Mouse (Mus musculus) embryonic fibroblast, embryonic 13.5 days (primary cell): Measurements from ENCODE around the gene Ntm.

Source experiments
- CTCF ChIP-seq: IDR thresholded peaks from 2 replicates; pipeline ENCODE4 v1.5.1; 2011; ENCODE audit warnings: mild to moderate bottlenecking, control low read depth, low read length, moderate library complexity, borderline replicate concordance; ENCODE audit not compliant: insufficient read depth
- POLR2A ChIP-seq: IDR thresholded peaks from 2 replicates; pipeline ENCODE4 v1.6.1; 2011; ENCODE audit warnings: low read depth, mild to moderate bottlenecking, control low read depth, low read length, moderate library complexity

GRCm38 (mm10) chr9:29130316-29130715, 832.6 kb downstream of the Ntm start:
- TF ChIP-seq POLR2A (no peak), CTCF (no peak)
